Mouse (Mus musculus): ENCODE results near the gene Bud13. TPM values are rescaled to one million over a fixed set of nuclear protein-coding genes. Genes with fewer than 3 reads are reported as not detected.

Gene Bud13
- polyA plus RNA-seq, 1 experiment, result 10.0 TPM

DNA sequence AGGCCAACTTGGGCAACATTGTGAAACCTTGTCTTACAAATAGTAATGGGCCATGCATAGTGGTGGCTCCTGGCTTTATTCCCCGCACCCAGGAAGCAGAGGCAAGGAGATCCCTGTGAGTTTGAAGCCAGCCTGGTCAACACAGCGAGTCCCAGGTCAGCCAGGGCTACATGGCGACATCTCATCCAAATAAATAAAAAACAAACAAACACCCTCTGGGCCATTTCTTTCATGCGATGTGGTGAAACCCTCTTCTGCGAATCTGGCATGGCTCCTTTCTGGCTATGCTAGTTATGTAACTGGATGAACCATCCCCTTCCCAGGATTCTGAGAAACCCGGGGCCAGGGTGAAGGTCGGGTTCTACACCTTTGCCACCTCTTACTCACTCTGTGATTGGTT, 26.6 kb upstream of the Bud13 start:
- TF ChIP-seq POLR2A (IDR thresholded peaks at IDR 0.05; ENCODE audit: borderline replicate concordance, extremely low read depth, low read depth, low read length), result no peak
- no peak for TF ChIP-seq CTCF (IDR thresholded peaks at IDR 0.05; ENCODE audit: insufficient read depth, low read length)
- 81% methylated on average over 7 of the region's 7 CpGs for whole genome bisulfite sequencing
- H3K4me1 ChIP-seq (ENCODE audit: control insufficient read depth, insufficient read depth, low read length), result 0 out of 2 replicates have a peak, but pooled peaks cover 2% of the 10 kb centered on the region
- no peak for DNase-seq
- H3K4me3 ChIP-seq (replicated peaks; ENCODE audit: extremely low read depth, low read depth, low read length), result no peak overlapping the region

DNA sequence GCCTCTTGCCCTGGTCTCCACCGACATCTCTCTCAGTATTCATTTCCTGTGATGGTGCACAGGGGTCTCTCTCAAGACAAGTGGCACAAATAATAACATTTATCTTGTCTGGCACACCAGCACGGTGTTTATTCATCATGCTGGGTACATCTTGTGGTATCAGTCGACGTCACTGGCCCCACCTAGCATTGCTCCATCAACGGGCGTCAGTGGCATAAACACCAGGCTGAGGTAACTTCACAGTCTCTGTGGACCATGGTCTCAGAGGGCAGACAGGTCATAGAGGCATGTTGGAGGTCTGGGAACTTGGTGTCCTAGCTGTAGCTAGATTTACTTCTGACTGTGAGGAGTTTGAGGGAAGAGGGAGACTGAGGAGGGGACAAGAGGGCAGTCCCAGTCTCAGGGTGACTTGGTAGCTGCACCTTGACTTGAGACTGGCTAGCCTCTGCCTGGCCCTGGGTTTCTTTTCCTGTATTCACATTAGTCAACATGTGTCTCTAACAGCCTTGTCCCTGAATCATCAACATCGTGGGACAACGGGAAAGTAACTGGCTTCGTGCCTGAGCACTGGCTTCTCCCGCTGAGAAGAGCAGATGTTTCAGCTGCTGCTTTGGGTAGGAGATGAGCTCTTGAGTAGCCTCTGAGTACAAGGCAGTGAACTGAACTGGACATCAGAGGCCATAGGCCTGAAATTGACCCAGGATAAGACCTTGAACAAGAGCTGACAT, 26.0 kb upstream of the Bud13 start:
- Histone ChIP-seq H3K4me3 (replicated peaks; ENCODE audit: extremely low read depth, low read depth, low read length) (no peak overlapping the region), H3K4me1 (ENCODE audit: control insufficient read depth, insufficient read depth, low read length) (0 out of 2 replicates have a peak, but pooled peaks cover 2% of the 10 kb centered on the region)
- TF ChIP-seq POLR2A (IDR thresholded peaks at IDR 0.05; ENCODE audit: borderline replicate concordance, extremely low read depth, low read depth, low read length) (no peak), CTCF (IDR thresholded peaks at IDR 0.05; ENCODE audit: insufficient read depth, low read length) (no peak)
- no peak for DNase-seq
- 80% methylated on average over 10 of the region's 10 CpGs for WGBS

GRCm38 (mm10) chr9:46257546-46257945, 25.3 kb upstream of the Bud13 start:
- H3K4me1 ChIP-seq (ENCODE audit: control insufficient read depth, insufficient read depth, low read length), result 0 out of 2 replicates have a peak, but pooled peaks cover 2% of the 10 kb centered on the region
- no peak for DNase-seq
- WGBS, result 66% methylated on average over 3 of the region's 3 CpGs
- H3K4me3 ChIP-seq (replicated peaks; ENCODE audit: extremely low read depth, low read depth, low read length), result no peak overlapping the region
- TF ChIP-seq POLR2A (IDR thresholded peaks at IDR 0.05; ENCODE audit: borderline replicate concordance, extremely low read depth, low read depth, low read length), result no peak
- no peak for TF ChIP-seq CTCF (IDR thresholded peaks at IDR 0.05; ENCODE audit: insufficient read depth, low read length)

- no peak overlapping the region for H3K4me3 ChIP-seq (replicated peaks; ENCODE audit: extremely low read depth, low read depth, low read length)
- H3K4me1 ChIP-seq (ENCODE audit: control insufficient read depth, insufficient read depth, low read length), result 0 out of 2 replicates have a peak, but pooled peaks cover 2% of the 10 kb centered on the region
- no peak for DNase-seq
- WGBS, result 85% methylated on average over 6 of the region's 6 CpGs
- no peak for TF ChIP-seq POLR2A (IDR thresholded peaks at IDR 0.05; ENCODE audit: borderline replicate concordance, extremely low read depth, low read depth, low read length)
- no peak for TF ChIP-seq CTCF (IDR thresholded peaks at IDR 0.05; ENCODE audit: insufficient read depth, low read length)
These were observed 23.7 kb upstream of the Bud13 start for GRCm38 (mm10) chr9:46259111-46259510.

DNA sequence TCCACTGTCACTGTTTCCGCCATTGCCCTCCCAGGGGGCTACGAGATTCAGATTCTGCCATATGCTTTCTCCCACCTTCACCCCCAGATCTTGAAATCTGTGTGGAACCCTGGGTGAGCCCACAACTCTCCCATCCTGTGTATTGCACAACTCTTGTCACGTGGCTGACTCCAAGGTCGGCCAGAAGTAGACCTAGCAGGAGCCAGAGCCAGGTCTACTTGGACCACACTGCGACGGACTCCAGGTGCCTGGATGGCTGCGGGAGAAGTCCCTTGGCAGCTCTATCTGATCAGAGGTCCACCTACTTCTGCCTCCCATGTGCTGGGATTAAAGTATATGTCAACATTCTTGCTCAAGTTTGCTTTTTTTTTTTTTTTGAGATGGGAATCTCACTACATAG, 21.7 kb upstream of the Bud13 start:
- 74% methylated on average over 7 of the region's 7 CpGs for WGBS
- Histone ChIP-seq H3K4me1 (ENCODE audit: control insufficient read depth, insufficient read depth, low read length) (0 out of 2 replicates have a peak, but pooled peaks cover 2% of the 10 kb centered on the region), H3K4me3 (replicated peaks; ENCODE audit: extremely low read depth, low read depth, low read length) (no peak overlapping the region)
- DNase-seq, result no peak
- TF ChIP-seq CTCF (IDR thresholded peaks at IDR 0.05; ENCODE audit: insufficient read depth, low read length) (no peak), POLR2A (IDR thresholded peaks at IDR 0.05; ENCODE audit: borderline replicate concordance, extremely low read depth, low read depth, low read length) (no peak)

GRCm38 (mm10) chr9:46268343-46268873, 14.4 kb upstream of the Bud13 start, which contains the start of gene Apoa5:
TSS of gene Apoa5 (plus strand) at chr9:46268633.
- Histone ChIP-seq H3K4me3 (replicated peaks; ENCODE audit: extremely low read depth, low read depth, low read length) (no peak within 1 kb of the TSS), H3K4me1 (ENCODE audit: control insufficient read depth, insufficient read depth, low read length) (peaks cover under 1% of the 10 kb centered on the region; the same call in 1 of the 2 replicates)
- TF ChIP-seq POLR2A (IDR thresholded peaks at IDR 0.05; ENCODE audit: borderline replicate concordance, extremely low read depth, low read depth, low read length) (no peak), CTCF (IDR thresholded peaks at IDR 0.05; ENCODE audit: insufficient read depth, low read length) (no peak)
- DNase-seq, result no peak
- WGBS, result 34% methylated on average over 7 of the region's 7 CpGs

- Histone ChIP-seq H3K4me1 (ENCODE audit: control insufficient read depth, insufficient read depth, low read length) (peaks cover 6% of the 10 kb centered on the region), H3K4me3 (replicated peaks; ENCODE audit: extremely low read depth, low read depth, low read length) (no peak overlapping the region)
- WGBS, result 77% methylated on average over 5 of the region's 5 CpGs
- TF ChIP-seq POLR2A (IDR thresholded peaks at IDR 0.05; ENCODE audit: borderline replicate concordance, extremely low read depth, low read depth, low read length), result no peak
- no peak for TF ChIP-seq CTCF (IDR thresholded peaks at IDR 0.05; ENCODE audit: insufficient read depth, low read length)
- DNase-seq, result no peak
These were observed 13.7 kb upstream of the Bud13 start for GRCm38 (mm10) chr9:46269125-46269524.

- WGBS, result 92% methylated on average over 4 of the region's 4 CpGs
- H3K4me1 ChIP-seq (ENCODE audit: control insufficient read depth, insufficient read depth, low read length), result peaks cover 6% of the 10 kb centered on the region
- no peak overlapping the region for H3K4me3 ChIP-seq (replicated peaks; ENCODE audit: extremely low read depth, low read depth, low read length)
- no peak for TF ChIP-seq POLR2A (IDR thresholded peaks at IDR 0.05; ENCODE audit: borderline replicate concordance, extremely low read depth, low read depth, low read length)
- no peak for TF ChIP-seq CTCF (IDR thresholded peaks at IDR 0.05; ENCODE audit: insufficient read depth, low read length)
- no peak for DNase-seq
These were observed 12.0 kb upstream of the Bud13 start for GRCm38 (mm10) chr9:46270782-46271181.

GRCm38 (mm10) chr9:46272070-46272469, 10.7 kb upstream of the Bud13 start:
- no peak for DNase-seq
- Histone ChIP-seq H3K4me3 (replicated peaks; ENCODE audit: extremely low read depth, low read depth, low read length) (no peak overlapping the region), H3K4me1 (ENCODE audit: control insufficient read depth, insufficient read depth, low read length) (peaks cover 6% of the 10 kb centered on the region)
- no peak for TF ChIP-seq POLR2A (IDR thresholded peaks at IDR 0.05; ENCODE audit: borderline replicate concordance, extremely low read depth, low read depth, low read length)
- TF ChIP-seq CTCF (IDR thresholded peaks at IDR 0.05; ENCODE audit: insufficient read depth, low read length), result no peak
- 63% methylated on average over 9 of the region's 9 CpGs for WGBS
